Mouse (Mus musculus) kidney, postnatal 36 days (tissue): ENCODE measurements around the gene Klf9.

ENCODE experiments used
- DNase-seq, 2 experiments: peaks; one replicate each; pipeline ENCODE4 v3.0.0; 2021 to 2022; ENCODE audit warnings: mixed read lengths in 2 of 2

Gene Klf9

GRCm38 (mm10) chr19:23164651-23165240 lies 23.7 kb downstream of the Klf9 start:
- DNase-seq: no peak

GRCm38 (mm10) chr19:23166550-23167284 lies 25.7 kb downstream of the Klf9 start:
- no peak for DNase-seq

GRCm38 (mm10) chr19:23168899-23169658 lies 28.1 kb downstream of the Klf9 start:
- DNase-seq: no peak

- DNase-seq: no peak
Measured at GRCm38 (mm10) chr19:23169659-23170050, 28.6 kb downstream of the Klf9 start.

GRCm38 (mm10) chr19:23170476-23170875 lies 29.4 kb downstream of the Klf9 start:
- no peak for DNase-seq

GRCm38 (mm10) chr19:23171136-23171535 lies 30.1 kb downstream of the Klf9 start:
- no peak for DNase-seq

- DNase-seq: no peak
Measured at GRCm38 (mm10) chr19:23175090-23175489, 34.1 kb downstream of the Klf9 start.

- DNase-seq: no peak
Measured at GRCm38 (mm10) chr19:23175511-23175910, 34.5 kb downstream of the Klf9 start.

GRCm38 (mm10) chr19:23178533-23178932 lies 37.5 kb downstream of the Klf9 start:
- DNase-seq: no peak

GRCm38 (mm10) chr19:23183493-23183892 lies 42.5 kb downstream of the Klf9 start:
- no peak for DNase-seq

GRCm38 (mm10) chr19:23184068-23184467 lies 43.0 kb downstream of the Klf9 start:
- DNase-seq: no peak

- no peak for DNase-seq
Measured at GRCm38 (mm10) chr19:23187732-23188131, 46.7 kb downstream of the Klf9 start.

GRCm38 (mm10) chr19:23188986-23189385 lies 48.0 kb downstream of the Klf9 start:
- no peak for DNase-seq

GRCm38 (mm10) chr19:23189744-23190143 lies 48.7 kb downstream of the Klf9 start:
- DNase-seq: no peak

- DNase-seq: peak; percentile 25 to 47
Measured at GRCm38 (mm10) chr19:23191486-23191885, 50.5 kb downstream of the Klf9 start.

GRCm38 (mm10) chr19:23193076-23193475 lies 52.0 kb downstream of the Klf9 start:
- no peak for DNase-seq

- no peak for DNase-seq
Measured at GRCm38 (mm10) chr19:23202106-23202505, 61.1 kb downstream of the Klf9 start.

GRCm38 (mm10) chr19:23203505-23204053 lies 62.6 kb downstream of the Klf9 start:
- no peak for DNase-seq

- peak; percentile 11 to 34 for DNase-seq
Measured at GRCm38 (mm10) chr19:23211325-23211724, 70.3 kb downstream of the Klf9 start.

- peak; percentile 15 to 37 for DNase-seq
Measured at GRCm38 (mm10) chr19:23214326-23214725, 73.3 kb downstream of the Klf9 start.
